10 mouse cellular contexts compared by ENCODE assay signal in the genomic region with DNA sequence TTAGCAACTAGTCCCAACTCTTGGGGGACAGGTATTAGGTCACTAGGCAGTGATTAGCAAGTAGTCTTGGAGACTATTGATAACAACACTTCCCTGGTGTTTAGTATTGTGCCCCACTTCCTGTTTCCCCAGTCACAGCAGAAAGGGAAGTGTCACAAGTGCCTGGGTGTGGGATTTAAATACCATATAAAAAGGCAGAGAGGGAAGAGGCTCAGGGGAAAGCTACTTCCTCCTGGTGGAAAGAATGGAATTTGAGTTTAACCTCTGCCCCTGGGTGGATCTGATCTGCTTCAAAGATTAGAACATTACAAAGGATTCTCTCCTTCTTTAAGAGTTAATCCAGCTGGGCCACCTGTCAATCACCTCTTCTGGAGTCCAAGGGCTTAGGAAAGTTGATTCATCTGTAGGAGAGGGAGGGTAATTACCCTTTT. TPM values are rescaled to one million over a fixed set of nuclear protein-coding genes. Genes with fewer than 3 reads are reported as not detected.
DNase-seq lines count a peak whose midpoint lies in the region; ATAC-seq and TF ChIP-seq lines count a peak whose summit lies in the region.
"Had no signal": no experiment of that assay in that cellular context is flagged by ENCODE, and none has a peak within 500 bp of the region (broad histone marks: within the 10 kb centered on the region; RNA-seq: fewer than 3 reads in every experiment).

No protein-coding gene starts in this region.

- H3K4me3 ChIP-seq in ES-E14 (ENCODE audit: insufficient read depth in 1 of 2, low read depth in 1 of 2, low read length in 2 of 2, poor library complexity in 1 of 2, severe bottlenecking in 1 of 2), result no peak overlapping the region
- no peak overlapping the region for H3K4me3 ChIP-seq in heart, embryonic 12.5 days
- H3K4me3 ChIP-seq in lung, postnatal 0 days (ENCODE audit: low read depth, low read length), result no peak overlapping the region

- no peaks in the 10 kb centered on the region for H3K9me3 ChIP-seq in ES-E14 (ENCODE audit: control insufficient read depth, insufficient read depth, low read depth, low read length)
- H3K9me3 ChIP-seq in heart, embryonic 12.5 days (replicated peaks), result no peaks in the 10 kb centered on the region
- H3K9me3 ChIP-seq in lung, postnatal 0 days (ENCODE audit: low read length), result no peaks in the 10 kb centered on the region

- in situ Hi-C loops in ES-E14 (cut with MboI; ENCODE audit: low sequenced_read_pairs in 2 of 2, unreplicated experiment in 2 of 2), result no loop called here

- no peak for TF ChIP-seq CTCF in lung, postnatal 0 days (IDR thresholded peaks at IDR 0.05)

- ATAC-seq in CD4-positive, CD25-positive, alpha-beta regulatory T cell, adult 4 months, result peak; percentile 51
- no peak for ATAC-seq in heart, embryonic 12.5 days (ENCODE audit: insufficient number of reproducible peaks, low FRiP score)
- peak; percentile 47 for ATAC-seq in lung, postnatal 0 days

- H3K36me3 ChIP-seq in ES-E14 (ENCODE audit: control insufficient read depth, insufficient read depth, low read length, poor library complexity, severe bottlenecking), result no peaks in the 10 kb centered on the region
- H3K36me3 ChIP-seq in heart, embryonic 12.5 days, result no peaks in the 10 kb centered on the region
- no peaks in the 10 kb centered on the region for H3K36me3 ChIP-seq in lung, postnatal 0 days (ENCODE audit: insufficient read depth, low read length)

- H3K4me2 ChIP-seq in heart, embryonic 12.5 days, result no peak overlapping the region
- H3K4me2 ChIP-seq in lung, postnatal 0 days (replicated peaks; ENCODE audit: low read depth, low read length), result no peak overlapping the region

- no peak for DNase-seq in ES-E14 (ENCODE audit: low read depth, low spot score)
- DNase-seq in lung, postnatal 0 days (ENCODE audit: low spot score), result peak; percentile 83
- no peak for DNase-seq in urinary bladder, postnatal 14 days (ENCODE audit: low spot score)
- no peak for DNase-seq in cerebellum, adult 11 months
- DNase-seq in left cerebral cortex, adult 9 months (ENCODE audit: low spot score in 2 of 2), result no peak
- no peak for DNase-seq in spleen, postnatal 36 days (ENCODE audit: low spot score in 2 of 2)
- DNase-seq: gastrocnemius, postnatal 10 days had no signal

- no peak overlapping the region for H3K9ac ChIP-seq in ES-E14 (ENCODE audit: insufficient read depth, low read depth, low read length, poor library complexity, severe bottlenecking)
- H3K9ac ChIP-seq in heart, embryonic 12.5 days, result no peak overlapping the region
- H3K9ac ChIP-seq in lung, postnatal 0 days (replicated peaks; ENCODE audit: low read depth), result no peak overlapping the region

- H3K27me3 ChIP-seq in heart, embryonic 12.5 days (replicated peaks), result no peaks in the 10 kb centered on the region
- H3K27me3 ChIP-seq in lung, postnatal 0 days (replicated peaks; ENCODE audit: insufficient read depth, low read length), result no peaks in the 10 kb centered on the region

- 0 out of 2 replicates have a peak, but pooled peaks have one; percentile 15 for TF ChIP-seq EP300 in lung, postnatal 0 days (IDR thresholded peaks at IDR 0.05)

- peak overlapping the region; percentile 97; the same call in 1 of the 2 replicates for H3K27ac ChIP-seq in ES-E14 (ENCODE audit: insufficient read depth, low read depth, low read length, poor library complexity, severe bottlenecking)
- peak overlapping the region; percentile 68 for H3K27ac ChIP-seq in heart, embryonic 12.5 days (ENCODE audit: poor library complexity, severe bottlenecking)
- H3K27ac ChIP-seq in lung, postnatal 0 days (ENCODE audit: low read length), result peak overlapping the region; percentile 63

- peaks cover 17 to 19% of the 10 kb centered on the region in 2 experiments for H3K4me1 ChIP-seq in ES-E14 (ENCODE audit: control insufficient read depth in 2 of 2, insufficient read depth in 2 of 2, low read length in 2 of 2, poor library complexity in 1 of 2)
- peaks cover 29% of the 10 kb centered on the region for H3K4me1 ChIP-seq in heart, embryonic 12.5 days (replicated peaks)
- peaks cover 11% of the 10 kb centered on the region; the same call in 1 of the 2 replicates for H3K4me1 ChIP-seq in lung, postnatal 0 days (ENCODE audit: insufficient read depth, low read depth, low read length)

TF ChIP-seq in ES-E14, 5 proteins besides CTCF, POLR2A, EP300 and RAD21:
- TF ChIP-seq CHD2 (IDR thresholded peaks at IDR 0.05; ENCODE audit: low read depth, low read length) (0 out of 2 replicates have a peak, but pooled peaks have one; percentile 10), ZC3H11A (IDR thresholded peaks at IDR 0.05; ENCODE audit: borderline replicate concordance, low read depth, low read length) (no peak)

RNA-seq across cellular contexts. Expression of a gene that starts 12.3 kb away (rescaled TPM):
- polyA plus RNA-seq in CD4-positive, CD25-positive, alpha-beta regulatory T cell, adult 4 months (2017; shearing (Covaris generic)), result 10 to 100 TPM; 19.0 to 22.2 TPM
- total RNA-seq in ES-E14 (2012; rRNA removed), result 93.4 and 130 TPM in 2 replicates
- polyA plus RNA-seq in heart, embryonic 12.5 days (2016; fragmentation: Nextera tagmentation; extraction: Ambion mirVana), result 6.9 and 7.3 TPM in 2 replicates
- 7.3 and 8.6 TPM in 2 replicates for polyA plus RNA-seq in lung, postnatal 0 days (2015; fragmentation: Nextera tagmentation; extraction: Ambion mirVana)

RNA-seq across cellular contexts. Expression of a gene that starts 26.6 kb away (rescaled TPM):
- not detected for polyA plus RNA-seq in CD4-positive, CD25-positive, alpha-beta regulatory T cell, adult 4 months (2017; shearing (Covaris generic))
- total RNA-seq in ES-E14 (2012; rRNA removed), result 0.09 TPM in 1 of 2 replicates, not detected in the other
- polyA plus RNA-seq in heart, embryonic 12.5 days (2016; fragmentation: Nextera tagmentation; extraction: Ambion mirVana), result 0.34 and 0.58 TPM in 2 replicates
- polyA plus RNA-seq in lung, postnatal 0 days (2015; fragmentation: Nextera tagmentation; extraction: Ambion mirVana), result not detected in 2 replicates
- polyA plus RNA-seq: spleen, adult 2 months had no signal

RNA-seq across cellular contexts. Expression of a gene that starts 43.0 kb away (rescaled TPM):
- polyA plus RNA-seq in CD4-positive, CD25-positive, alpha-beta regulatory T cell, adult 4 months (2017; shearing (Covaris generic)), result 10 to 100 TPM; 41.7 to 63.7 TPM
- total RNA-seq in ES-E14 (2012; rRNA removed), result 69.2 and 86.0 TPM in 2 replicates
- 53.8 and 55.8 TPM in 2 replicates for polyA plus RNA-seq in heart, embryonic 12.5 days (2016; fragmentation: Nextera tagmentation; extraction: Ambion mirVana)
- 16.2 and 17.0 TPM in 2 replicates for polyA plus RNA-seq in lung, postnatal 0 days (2015; fragmentation: Nextera tagmentation; extraction: Ambion mirVana)

RNA-seq across cellular contexts. Expression of a gene that starts 51.6 kb away (rescaled TPM):
- under 1 TPM; 0.63 to 0.71 TPM for polyA plus RNA-seq in CD4-positive, CD25-positive, alpha-beta regulatory T cell, adult 4 months (2017; shearing (Covaris generic))
- total RNA-seq in ES-E14 (2012; rRNA removed), result 5.6 and 16.5 TPM in 2 replicates
- polyA plus RNA-seq in heart, embryonic 12.5 days (2016; fragmentation: Nextera tagmentation; extraction: Ambion mirVana), result 0.38 and 0.71 TPM in 2 replicates
- 8.3 and 11.0 TPM in 2 replicates for polyA plus RNA-seq in lung, postnatal 0 days (2015; fragmentation: Nextera tagmentation; extraction: Ambion mirVana)
